ENCODE assay signal across 9 mouse cellular contexts in the genomic region with DNA sequence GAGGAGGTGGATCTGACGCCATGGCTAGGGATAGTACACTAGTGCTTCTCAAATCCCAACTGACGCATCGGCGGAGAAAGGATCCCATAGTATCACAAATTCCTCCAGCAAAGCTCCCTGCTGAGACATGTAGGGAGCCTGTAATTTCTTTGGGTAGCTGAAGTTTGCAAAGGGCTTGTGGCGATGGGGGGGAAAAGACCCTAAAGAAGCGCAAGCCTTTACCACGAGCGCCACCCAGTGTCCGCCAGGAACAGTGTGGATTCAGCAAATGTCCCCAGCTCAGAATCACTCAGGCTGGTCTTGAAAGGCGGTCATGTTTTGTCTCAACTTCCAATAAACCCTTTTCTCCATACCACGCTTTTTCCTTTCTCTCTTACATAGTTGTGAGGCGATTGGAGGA. TPM values are rescaled to one million over a fixed set of nuclear protein-coding genes. Genes with fewer than 3 reads are reported as not detected.
A peak's percentile ranks its signal among the peaks of the same experiment; 100 is the strongest.
DNase-seq lines count a peak whose midpoint lies in the region; ATAC-seq lines count a peak whose summit lies in the region.
"Had no signal": no experiment of that assay in that cellular context is flagged by ENCODE, and none has a peak within 500 bp of the region (broad histone marks: within the 10 kb centered on the region; RNA-seq: fewer than 3 reads in every experiment).

No protein-coding gene starts in this region.

- no peaks in the 10 kb centered on the region for H3K36me3 ChIP-seq in heart, embryonic 14.5 days (ENCODE audit: control insufficient read depth, insufficient read depth, low read length)
- H3K36me3 ChIP-seq in limb, embryonic 13.5 days, result no peaks in the 10 kb centered on the region
- H3K36me3 ChIP-seq in neural tube, embryonic 15.5 days, result no peaks in the 10 kb centered on the region
- H3K36me3 ChIP-seq: liver, embryonic 13.5 days had no signal

- peaks cover 5 to 12% of the 10 kb centered on the region in 2 experiments; a peak in 3 of 4 replicates for H3K4me1 ChIP-seq in heart, embryonic 14.5 days (ENCODE audit: control insufficient read depth in 2 of 2, insufficient read depth in 2 of 2, low read length in 2 of 2)
- H3K4me1 ChIP-seq in limb, embryonic 13.5 days, result peaks cover 22% of the 10 kb centered on the region
- H3K4me1 ChIP-seq in neural tube, embryonic 15.5 days, result peaks cover 19% of the 10 kb centered on the region
- H3K4me1 ChIP-seq: liver, embryonic 13.5 days had no signal

- peaks cover 56% of the 10 kb centered on the region for H3K27me3 ChIP-seq in heart, embryonic 14.5 days (ENCODE audit: control insufficient read depth, insufficient read depth, low read length)
- peaks cover 39% of the 10 kb centered on the region for H3K27me3 ChIP-seq in limb, embryonic 13.5 days
- H3K27me3 ChIP-seq in neural tube, embryonic 15.5 days (replicated peaks), result peaks cover 50% of the 10 kb centered on the region

- no peak overlapping the region for H3K9ac ChIP-seq in heart, embryonic 14.5 days (ENCODE audit: low read length)
- H3K9ac ChIP-seq in limb, embryonic 13.5 days, result no peak overlapping the region; the same call in 1 of the 2 replicates
- H3K9ac ChIP-seq in neural tube, embryonic 15.5 days (replicated peaks), result no peak overlapping the region
- H3K9ac ChIP-seq: liver, embryonic 13.5 days had no signal

- DNase-seq in heart, adult 11 months, result peak; percentile 89
- DNase-seq in heart, adult 9 months (ENCODE audit: low spot score in 2 of 2), result no peak
- DNase-seq in B cell, adult 2 months, result peak; percentile 19 to 25
- DNase-seq in adrenal gland, postnatal 36 days, result peak; percentile 51 to 60
- no peak for DNase-seq in frontal cortex, postnatal 14 days (ENCODE audit: low spot score in 2 of 2)
- DNase-seq: liver, embryonic 13.5 days had no signal

- 0 out of 2 replicates have a peak, but pooled peaks have one; percentile 6 for ATAC-seq in heart, embryonic 14.5 days (ENCODE audit: insufficient number of reproducible peaks, insufficient read depth, low FRiP score, low read depth)
- peak; percentile 45; the same call in 1 of the 2 replicates for ATAC-seq in limb, embryonic 13.5 days (ENCODE audit: low FRiP score, low read depth)
- peak; percentile 76 for ATAC-seq in neural tube, embryonic 15.5 days (ENCODE audit: low FRiP score)

- H3K9me3 ChIP-seq in heart, embryonic 14.5 days (ENCODE audit: control insufficient read depth, low read length), result no peaks in the 10 kb centered on the region
- no peaks in the 10 kb centered on the region for H3K9me3 ChIP-seq in limb, embryonic 13.5 days
- H3K9me3 ChIP-seq in neural tube, embryonic 15.5 days (replicated peaks), result no peaks in the 10 kb centered on the region
- H3K9me3 ChIP-seq: liver, embryonic 13.5 days had no signal

- H3K27ac ChIP-seq in heart, embryonic 14.5 days (replicated peaks in 1 of 2; ENCODE audit: control insufficient read depth in 1 of 2, insufficient read depth in 1 of 2, low read depth in 2 of 2, low read length in 2 of 2), result no peak overlapping the region
- no peak overlapping the region for H3K27ac ChIP-seq in limb, embryonic 13.5 days
- H3K27ac ChIP-seq in neural tube, embryonic 15.5 days (replicated peaks), result no peak overlapping the region
- H3K27ac ChIP-seq: liver, embryonic 13.5 days had no signal

- no peak overlapping the region for H3K4me3 ChIP-seq in heart, embryonic 14.5 days (ENCODE audit: control insufficient read depth in 1 of 2, insufficient read depth in 1 of 2, low read depth in 1 of 2, low read length in 2 of 2)
- no peak overlapping the region for H3K4me3 ChIP-seq in limb, embryonic 13.5 days
- H3K4me3 ChIP-seq in neural tube, embryonic 15.5 days (replicated peaks), result no peak overlapping the region
- H3K4me3 ChIP-seq: liver, embryonic 13.5 days had no signal

- WGBS in heart, embryonic 14.5 days, result 8% methylated on average over 12 of the region's 12 CpGs
- 4% methylated on average over 12 of the region's 12 CpGs for WGBS in limb, embryonic 13.5 days
- 2% methylated on average over 12 of the region's 12 CpGs for WGBS in neural tube, embryonic 15.5 days

- H3K4me2 ChIP-seq in heart, embryonic 14.5 days (ENCODE audit: low read length), result peak overlapping the region; percentile 28; the same call in 1 of the 2 replicates
- H3K4me2 ChIP-seq in limb, embryonic 13.5 days (replicated peaks), result no peak overlapping the region; the same call in 1 of the 2 replicates
- H3K4me2 ChIP-seq in neural tube, embryonic 15.5 days, result no peak overlapping the region
- H3K4me2 ChIP-seq: liver, embryonic 13.5 days had no signal

RNA-seq across cellular contexts. Expression of gene Dlx5, which starts 3.0 kb away (rescaled TPM):
- total RNA-seq in adrenal gland, postnatal 36 days (2021), result under 1 TPM in 1 of 2 experiments, not detected in 1; 0.53 TPM
- polyA plus RNA-seq in heart, embryonic 14.5 days (2014; fragmentation: Nextera tagmentation; extraction: Ambion mirVana), result 1.3 TPM in 2 replicates
- 30.7 and 41.3 TPM in 2 replicates for polyA plus RNA-seq in limb, embryonic 13.5 days (2015; fragmentation: Nextera tagmentation; extraction: Ambion mirVana)
- polyA plus RNA-seq in neural tube, embryonic 15.5 days (2015; fragmentation: Nextera tagmentation; extraction: Ambion mirVana), result 0.41 and 0.83 TPM in 2 replicates
- polyA plus RNA-seq: liver, embryonic 13.5 days had no signal

RNA-seq across cellular contexts. Expression of gene Dlx6, which starts 21.8 kb away (rescaled TPM):
- not detected for total RNA-seq in adrenal gland, postnatal 36 days (2021)
- polyA plus RNA-seq in heart, embryonic 14.5 days (2014; fragmentation: Nextera tagmentation; extraction: Ambion mirVana), result not detected in 2 replicates
- 1.5 and 2.7 TPM in 2 replicates for polyA plus RNA-seq in limb, embryonic 13.5 days (2015; fragmentation: Nextera tagmentation; extraction: Ambion mirVana)
- polyA plus RNA-seq in neural tube, embryonic 15.5 days (2015; fragmentation: Nextera tagmentation; extraction: Ambion mirVana), result 0.41 TPM in 1 of 2 replicates, not detected in the other
- polyA plus RNA-seq: liver, embryonic 13.5 days had no signal

Comparison
In these comparisons a context has a peak if more than half of its experiments do, and no peak if none do; other contexts are left out.
1. DNase-seq: peak in heart, adult 11 months (single experiment), B cell, adult 2 months (2 of 2) and adrenal gland, postnatal 36 days (2 of 2); none in heart, adult 9 months (0 of 2) and frontal cortex, postnatal 14 days (0 of 2).
2. ATAC-seq: peak in every context shown above with its lines; median percentile 76 in neural tube, embryonic 15.5 days; 45 in limb, embryonic 13.5 days; 6 in heart, embryonic 14.5 days.
3. RNA of gene Dlx5, which starts 3.0 kb away (polyA plus RNA-seq): 30.7 to 41.3 TPM in limb, embryonic 13.5 days; 1.3 TPM in heart, embryonic 14.5 days and 0.41 to 0.83 TPM in neural tube, embryonic 15.5 days; every median in the first group is over 10 times any median in the second.